Mouse (Mus musculus): ENCODE measurements at regions not wholly inside any gene's neighbourhood (a gene's known extent, or its start where the extent isn't known, plus 50 kb on each side); places are given as distances from the start of the nearest gene placed in this dataset.

DNA sequence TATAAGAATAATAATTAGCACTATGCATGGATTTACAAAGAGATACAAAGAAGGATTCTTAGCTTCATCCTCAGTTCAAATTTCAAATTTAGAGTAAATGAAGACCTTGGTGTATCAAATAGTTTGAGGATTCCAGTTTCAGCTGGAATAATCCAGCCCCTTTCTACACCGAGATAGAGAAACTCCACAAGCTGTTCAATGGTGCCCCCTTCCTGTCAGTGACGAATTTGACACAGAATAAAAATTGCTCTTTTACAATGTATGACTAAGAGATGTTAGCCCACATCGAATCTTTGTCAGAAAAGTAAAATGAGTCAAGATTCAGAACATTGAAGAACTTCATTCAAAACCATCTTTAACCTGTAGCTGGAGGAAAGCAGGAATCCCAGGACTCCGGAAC is 145.9 kb upstream of the Nt5c1b start:
- TF ChIP-seq POLR2A (IDR thresholded peaks at IDR 0.05; ENCODE audit: insufficient read length, low read depth) (no peak), E2F4 (IDR thresholded peaks at IDR 0.05; ENCODE audit: insufficient read depth) (no peak), POLR2AphosphoS2 (IDR thresholded peaks at IDR 0.05; ENCODE audit: insufficient read length, low read depth) (no peak)

Data from myocyte (in vitro differentiated cells).